Mouse (Mus musculus): ENCODE data around the gene Klhl6.

Klhl6 gene

GRCm38 (mm10) chr16:19968666-19969065 is 14.2 kb downstream of the Klhl6 start:
- no peak for DNase-seq

- no peak for DNase-seq
These were observed 14.9 kb downstream of the Klhl6 start for GRCm38 (mm10) chr16:19967897-19968392.

- DNase-seq = no peak
These were observed 15.9 kb downstream of the Klhl6 start for GRCm38 (mm10) chr16:19966976-19967375.

GRCm38 (mm10) chr16:19966437-19966836 is 16.4 kb downstream of the Klhl6 start:
- DNase-seq = no peak

- peak in 1 of 2 experiments; percentile 24 for DNase-seq
These were observed 19.9 kb downstream of the Klhl6 start for GRCm38 (mm10) chr16:19962951-19963350.

- no peak for DNase-seq
These were observed 21.8 kb downstream of the Klhl6 start for GRCm38 (mm10) chr16:19961070-19961469.

- no peak for DNase-seq
These were observed 22.3 kb downstream of the Klhl6 start for GRCm38 (mm10) chr16:19960407-19961058.

- no peak for DNase-seq
These were observed 25.8 kb downstream of the Klhl6 start for GRCm38 (mm10) chr16:19957051-19957450.

- DNase-seq = no peak
These were observed 35.5 kb downstream of the Klhl6 start for GRCm38 (mm10) chr16:19947336-19947735.

- DNase-seq = no peak
These were observed 36.1 kb downstream of the Klhl6 start for GRCm38 (mm10) chr16:19946578-19947298.

GRCm38 (mm10) chr16:19920823-19921222 is 62.0 kb downstream of the Klhl6 start:
- no peak for DNase-seq

GRCm38 (mm10) chr16:19918286-19918685 is 64.6 kb downstream of the Klhl6 start:
- peak in 1 of 2 experiments; percentile 54 for DNase-seq

- no peak for DNase-seq
These were observed 70.3 kb downstream of the Klhl6 start for GRCm38 (mm10) chr16:19912582-19912981.

- peak; percentile 20 to 36 for DNase-seq
These were observed 74.5 kb downstream of the Klhl6 start for GRCm38 (mm10) chr16:19908291-19908690.

- DNase-seq = peak; percentile 26 to 43
These were observed 75.7 kb downstream of the Klhl6 start for GRCm38 (mm10) chr16:19907103-19907502.

GRCm38 (mm10) chr16:19904734-19905479 is 77.9 kb downstream of the Klhl6 start:
- DNase-seq = no peak

- no peak for DNase-seq
These were observed 79.0 kb downstream of the Klhl6 start for GRCm38 (mm10) chr16:19903792-19904191.
